Mouse (Mus musculus): ENCODE measurements at regions not wholly inside any gene's neighbourhood (a gene's known extent, or its start where the extent isn't known, plus 50 kb on each side); places are given as distances from the start of the nearest gene placed in this dataset.

DNA sequence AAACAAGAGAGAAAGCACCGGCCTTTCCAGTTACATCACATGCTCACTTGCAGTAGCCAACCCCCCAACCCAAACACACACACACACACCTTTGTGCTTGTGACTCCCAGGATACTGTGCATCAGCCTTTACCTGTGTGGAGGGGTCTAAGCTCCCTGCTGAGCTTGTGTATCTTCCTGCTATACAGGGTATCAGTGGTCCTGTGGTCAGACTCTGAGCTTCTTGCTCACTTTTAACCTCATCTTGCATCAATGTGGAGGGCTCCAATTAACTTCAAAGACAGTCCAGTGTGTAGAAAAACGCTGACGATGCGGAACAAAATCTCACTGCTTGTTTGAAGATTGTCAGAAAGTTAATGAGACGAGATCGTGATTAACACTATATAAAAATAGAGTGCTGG lies 71.4 kb upstream of the Gypa start:
- Histone ChIP-seq H3K79me2 (ENCODE audit: control insufficient read depth, insufficient read depth) (no peaks in the 10 kb centered on the region), H3K36me3 (ENCODE audit: control insufficient read depth, insufficient read depth) (no peaks in the 10 kb centered on the region), H3K4me2 (ENCODE audit: low read depth) (no peak overlapping the region), H3K4me3 (no peak overlapping the region), H3K27me3 (ENCODE audit: control insufficient read depth, insufficient read depth, insufficient read length) (no peaks in the 10 kb centered on the region), H3ac (ENCODE audit: control insufficient read depth, insufficient read length) (no peak overlapping the region)
- TF ChIP-seq CEBPB (IDR thresholded peaks at IDR 0.05; ENCODE audit: insufficient read depth, poor library complexity, severe bottlenecking) (no peak), REST (IDR thresholded peaks at IDR 0.05; ENCODE audit: insufficient read depth, insufficient read length) (no peak)

- Histone ChIP-seq H3K4me3 (no peak overlapping the region), H3K4me2 (ENCODE audit: low read depth) (no peak overlapping the region), H3ac (ENCODE audit: control insufficient read depth, insufficient read length) (no peak overlapping the region), H3K27me3 (ENCODE audit: control insufficient read depth, insufficient read depth, insufficient read length) (no peaks in the 10 kb centered on the region), H3K36me3 (ENCODE audit: control insufficient read depth, insufficient read depth) (no peaks in the 10 kb centered on the region), H3K79me2 (ENCODE audit: control insufficient read depth, insufficient read depth) (no peaks in the 10 kb centered on the region)
- no peak for TF ChIP-seq POLR2A (IDR thresholded peaks at IDR 0.05; ENCODE audit: insufficient read length, low read depth)
- no peak for TF ChIP-seq REST (IDR thresholded peaks at IDR 0.05; ENCODE audit: insufficient read depth, insufficient read length)
- no peak for TF ChIP-seq USF1 (IDR thresholded peaks at IDR 0.05; ENCODE audit: low read depth)
- no peak for TF ChIP-seq E2F4 (IDR thresholded peaks at IDR 0.05; ENCODE audit: insufficient read depth)
- no peak for TF ChIP-seq MYOG (IDR thresholded peaks at IDR 0.05; ENCODE audit: control insufficient read depth in 1 of 3, insufficient read depth in 1 of 3, insufficient read length in 2 of 3, low read depth in 2 of 3)
- no peak for TF ChIP-seq SRF (IDR thresholded peaks at IDR 0.05; ENCODE audit: control insufficient read depth, insufficient read length, low read depth)
- no peak for TF ChIP-seq TCF12 (IDR thresholded peaks at IDR 0.05; ENCODE audit: insufficient read depth, poor library complexity, severe bottlenecking)
- no peak for TF ChIP-seq POLR2AphosphoS2 (IDR thresholded peaks at IDR 0.05; ENCODE audit: insufficient read length, low read depth)
- no peak for TF ChIP-seq MYOD1 (IDR thresholded peaks at IDR 0.05; ENCODE audit: control insufficient read depth in 1 of 3, insufficient read length in 2 of 3, low read depth in 2 of 3)
- TF ChIP-seq MAX (IDR thresholded peaks at IDR 0.05; ENCODE audit: low read depth), result no peak
- no peak for TF ChIP-seq TCF3 (IDR thresholded peaks at IDR 0.05; ENCODE audit: insufficient read length, low read depth)
- TF ChIP-seq CEBPB (IDR thresholded peaks at IDR 0.05; ENCODE audit: insufficient read depth, poor library complexity, severe bottlenecking), result no peak
Observed at GRCm38 (mm10) chr8:80416121-80416520, 77.5 kb upstream of the Gypa start.

DNA sequence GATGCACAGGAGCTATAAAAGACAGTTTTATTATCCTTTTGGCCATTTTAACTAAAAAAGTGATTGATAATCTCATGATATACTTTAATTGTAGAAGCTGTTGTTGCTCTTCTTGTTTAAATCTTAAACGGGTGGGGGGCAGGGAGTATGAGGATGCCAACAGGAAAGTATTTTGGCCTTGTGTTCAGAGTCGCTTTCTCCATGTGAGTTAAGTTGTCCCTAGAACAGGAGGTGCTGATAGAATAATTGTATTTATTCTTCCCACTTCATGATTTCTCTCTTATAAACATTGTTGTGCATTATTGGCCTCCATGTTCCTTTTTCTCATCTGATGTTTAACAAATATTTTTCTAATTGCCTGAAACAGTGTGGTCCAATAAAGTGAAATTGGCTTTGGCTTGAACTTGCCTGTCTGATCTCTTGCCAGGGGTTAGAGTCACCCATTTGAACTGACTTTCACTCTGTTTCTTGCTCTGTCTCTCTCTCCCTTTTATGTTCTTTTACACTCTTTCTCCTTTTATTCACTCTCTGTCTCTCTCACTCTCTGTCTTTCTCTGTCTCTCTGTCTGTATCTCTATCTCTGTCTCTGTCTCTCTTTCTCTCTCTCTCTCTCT lies 93.9 kb upstream of the Gypa start:
- Histone ChIP-seq H3K27me3 (ENCODE audit: control insufficient read depth, insufficient read depth, insufficient read length) (no peaks in the 10 kb centered on the region), H3K36me3 (ENCODE audit: control insufficient read depth, insufficient read depth) (no peaks in the 10 kb centered on the region), H3K79me2 (ENCODE audit: control insufficient read depth, insufficient read depth) (no peaks in the 10 kb centered on the region), H3ac (ENCODE audit: control insufficient read depth, insufficient read length) (no peak overlapping the region), H3K4me2 (ENCODE audit: low read depth) (no peak overlapping the region), H3K4me3 (no peak overlapping the region)
- TF ChIP-seq REST (IDR thresholded peaks at IDR 0.05; ENCODE audit: insufficient read depth, insufficient read length) (no peak), E2F4 (IDR thresholded peaks at IDR 0.05; ENCODE audit: insufficient read depth) (no peak), MYOG (IDR thresholded peaks at IDR 0.05; ENCODE audit: control insufficient read depth in 1 of 3, insufficient read depth in 1 of 3, insufficient read length in 2 of 3, low read depth in 2 of 3) (no peak), POLR2A (IDR thresholded peaks at IDR 0.05; ENCODE audit: insufficient read length, low read depth) (no peak), SRF (IDR thresholded peaks at IDR 0.05; ENCODE audit: control insufficient read depth, insufficient read length, low read depth) (no peak), MAX (IDR thresholded peaks at IDR 0.05; ENCODE audit: low read depth) (no peak), TCF12 (IDR thresholded peaks at IDR 0.05; ENCODE audit: insufficient read depth, poor library complexity, severe bottlenecking) (no peak), CEBPB (IDR thresholded peaks at IDR 0.05; ENCODE audit: insufficient read depth, poor library complexity, severe bottlenecking) (no peak), USF1 (IDR thresholded peaks at IDR 0.05; ENCODE audit: low read depth) (no peak), POLR2AphosphoS2 (IDR thresholded peaks at IDR 0.05; ENCODE audit: insufficient read length, low read depth) (no peak), MYOD1 (IDR thresholded peaks at IDR 0.05; ENCODE audit: control insufficient read depth in 1 of 3, insufficient read length in 2 of 3, low read depth in 2 of 3) (no peak), TCF3 (IDR thresholded peaks at IDR 0.05; ENCODE audit: insufficient read length, low read depth) (no peak)

DNA sequence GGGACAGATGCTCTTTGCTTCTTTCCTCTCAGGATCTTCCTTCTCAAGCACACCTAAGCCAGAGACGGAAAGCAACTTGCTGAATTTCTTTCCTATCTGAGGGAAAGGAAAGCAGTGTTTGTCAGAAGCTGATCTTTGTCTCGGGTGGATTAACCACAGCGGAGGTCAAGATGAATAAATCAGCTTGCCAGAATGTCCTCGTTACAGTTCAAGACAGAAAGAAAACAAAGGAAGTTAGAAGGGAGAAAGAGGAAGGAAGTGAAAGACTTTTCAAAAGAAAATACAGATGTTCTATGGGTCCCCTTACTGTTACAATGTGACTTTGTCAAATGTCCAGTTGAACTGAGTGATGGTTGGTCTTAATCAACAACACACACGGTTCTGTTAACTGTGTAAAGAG lies 98.6 kb upstream of the Gypa start:
- H3K4me2 ChIP-seq (ENCODE audit: low read depth), result no peak overlapping the region

GRCm38 (mm10) chr8:80393111-80393510 lies 100.5 kb upstream of the Gypa start:
- H3K4me3 ChIP-seq, result no peak overlapping the region
- H3K79me2 ChIP-seq (ENCODE audit: control insufficient read depth, insufficient read depth), result no peaks in the 10 kb centered on the region

More for the DNA sequence above, 98.6 kb upstream of the Gypa start:
- Histone ChIP-seq H3K4me3 (no peak overlapping the region), H3K27me3 (ENCODE audit: control insufficient read depth, insufficient read depth, insufficient read length) (no peaks in the 10 kb centered on the region), H3K79me2 (ENCODE audit: control insufficient read depth, insufficient read depth) (no peaks in the 10 kb centered on the region), H3ac (ENCODE audit: control insufficient read depth, insufficient read length) (no peak overlapping the region), H3K36me3 (ENCODE audit: control insufficient read depth, insufficient read depth) (no peaks in the 10 kb centered on the region)
- TF ChIP-seq E2F4 (IDR thresholded peaks at IDR 0.05; ENCODE audit: insufficient read depth) (no peak), TCF12 (IDR thresholded peaks at IDR 0.05; ENCODE audit: insufficient read depth, poor library complexity, severe bottlenecking) (no peak), POLR2AphosphoS2 (IDR thresholded peaks at IDR 0.05; ENCODE audit: insufficient read length, low read depth) (no peak), POLR2A (IDR thresholded peaks at IDR 0.05; ENCODE audit: insufficient read length, low read depth) (no peak), SRF (IDR thresholded peaks at IDR 0.05; ENCODE audit: control insufficient read depth, insufficient read length, low read depth) (no peak), USF1 (IDR thresholded peaks at IDR 0.05; ENCODE audit: low read depth) (no peak), TCF3 (IDR thresholded peaks at IDR 0.05; ENCODE audit: insufficient read length, low read depth) (no peak)

More at GRCm38 (mm10) chr8:80393111-80393510, 100.5 kb upstream of the Gypa start:
- Histone ChIP-seq H3K36me3 (ENCODE audit: control insufficient read depth, insufficient read depth) (no peaks in the 10 kb centered on the region), H3ac (ENCODE audit: control insufficient read depth, insufficient read length) (no peak overlapping the region), H3K4me2 (ENCODE audit: low read depth) (no peak overlapping the region), H3K27me3 (ENCODE audit: control insufficient read depth, insufficient read depth, insufficient read length) (no peaks in the 10 kb centered on the region)
- TF ChIP-seq CEBPB (IDR thresholded peaks at IDR 0.05; ENCODE audit: insufficient read depth, poor library complexity, severe bottlenecking) (no peak), REST (IDR thresholded peaks at IDR 0.05; ENCODE audit: insufficient read depth, insufficient read length) (no peak), SRF (IDR thresholded peaks at IDR 0.05; ENCODE audit: control insufficient read depth, insufficient read length, low read depth) (no peak), POLR2AphosphoS2 (IDR thresholded peaks at IDR 0.05; ENCODE audit: insufficient read length, low read depth) (no peak), E2F4 (IDR thresholded peaks at IDR 0.05; ENCODE audit: insufficient read depth) (no peak), TCF3 (IDR thresholded peaks at IDR 0.05; ENCODE audit: insufficient read length, low read depth) (no peak), MYOG (IDR thresholded peaks at IDR 0.05; ENCODE audit: control insufficient read depth in 1 of 3, insufficient read depth in 1 of 3, insufficient read length in 2 of 3, low read depth in 2 of 3) (no peak), MYOD1 (IDR thresholded peaks at IDR 0.05; ENCODE audit: control insufficient read depth in 1 of 3, insufficient read length in 2 of 3, low read depth in 2 of 3) (no peak)
